Mouse (Mus musculus) brain, embryonic 14.5 days (tissue): ENCODE data around the gene Tnk2.

Experiments
- CTCF ChIP-seq: fragments of 200-500 bp; IDR thresholded peaks from 2 replicates; pipeline ENCODE4 v1.5.1; 2012; ENCODE audit warnings: inconsistent platforms, mild to moderate bottlenecking, moderate library complexity, borderline replicate concordance; ENCODE audit not compliant: insufficient read depth, insufficient read length; ENCODE audit errors: extremely low read depth
- POLR2A ChIP-seq: fragments of 200-500 bp; IDR thresholded peaks from 2 replicates; pipeline ENCODE4 v1.6.1; 2012; ENCODE audit warnings: mild to moderate bottlenecking, inconsistent platforms, borderline replicate concordance; ENCODE audit not compliant: poor library complexity, insufficient read depth, insufficient read length, severe bottlenecking; ENCODE audit errors: extremely low read depth

- TF ChIP-seq CTCF (no peak), POLR2A (no peak)
Observed at GRCm38 (mm10) chr16:32661493-32661921, 17.8 kb downstream of the Tnk2 start.
